Mouse (Mus musculus): ENCODE results near the gene Rexo4.

- TF ChIP-seq POLR2A (IDR thresholded peaks at IDR 0.05; ENCODE audit: low read depth, low read length) (no peak), CTCF (conservative IDR thresholded peaks at IDR 0.05; ENCODE audit: insufficient read depth, insufficient read length, low read depth, low read length) (no peak)
Observed at GRCm38 (mm10) chr2:26921784-26922183, 42.4 kb downstream of the Rexo4 start.
